Mouse (Mus musculus) heart, adult 2 months (tissue): ENCODE results near the gene Gstm6. TPM values are rescaled to one million over a fixed set of nuclear protein-coding genes. Genes with fewer than 3 reads are reported as not detected.
A peak's percentile ranks its signal among the peaks of the same experiment; 100 is the strongest.

Experiments
- DNase-seq, 2 experiments: peaks; one replicate each; pipeline ENCODE4 v3.0.0; 2021
- H3K27ac ChIP-seq: fragments of 200-600 bp; 2 replicates; pipeline ENCODE4 v1.8.1; 2022
- H3K27me3 ChIP-seq: fragments of 200-500 bp; 2 replicates; pipeline ENCODE4 v1.6.1; 2012; ENCODE audit warnings: mild to moderate bottlenecking, low read length, inconsistent platforms, mixed read lengths; ENCODE audit not compliant: control insufficient read depth, insufficient read depth
- H3K36me3 ChIP-seq: fragments of 200-500 bp; 2 replicates; pipeline ENCODE4 v1.6.1; 2012; ENCODE audit warnings: low read length, inconsistent platforms; ENCODE audit not compliant: control insufficient read depth, insufficient read depth
- H3K4me1 ChIP-seq: fragments of 200-500 bp; 2 replicates; pipeline ENCODE4 v1.6.1; 2011; ENCODE audit warnings: low read length; ENCODE audit not compliant: control insufficient read depth, insufficient read depth
- H3K4me3 ChIP-seq: fragments of 200-600 bp; 2 replicates; pipeline ENCODE4 v1.8.1; 2022
- H3K79me2 ChIP-seq: fragments of 200-500 bp; replicated peaks from 2 replicates; pipeline ENCODE4 v1.6.1; 2012; ENCODE audit warnings: mild to moderate bottlenecking, inconsistent platforms, low read length, moderate library complexity, mixed read lengths; ENCODE audit not compliant: control insufficient read depth, insufficient read depth
- H3K9ac ChIP-seq: fragments of 200-500 bp; 2 replicates; pipeline ENCODE4 v1.6.1; 2012; ENCODE audit warnings: low read depth, mild to moderate bottlenecking, control low read depth, inconsistent platforms, low read length, mixed read lengths
- CTCF ChIP-seq: fragments of 200-600 bp; IDR thresholded peaks from 2 replicates; pipeline ENCODE4 v1.8.1; 2022; ENCODE audit warnings: antibody characterized with exemption, mild to moderate bottlenecking, moderate library complexity
- EP300 ChIP-seq: fragments of 200-500 bp; IDR thresholded peaks from 2 replicates; pipeline ENCODE4 v1.6.1; 2011; ENCODE audit warnings: low read depth, low read length, control low read depth; ENCODE audit not compliant: insufficient read depth
- POLR2A ChIP-seq: fragments of 200-500 bp; IDR thresholded peaks from 2 replicates; pipeline ENCODE4 v1.6.1; 2011; ENCODE audit warnings: mild to moderate bottlenecking, low read depth, low read length, control low read depth; ENCODE audit not compliant: insufficient read depth
- WGBS: fragments of 180-500 bp; shearing (Covaris S2); methylation state at CpG from one replicate; pipeline ENCODE4 v1.1.7; 2018; 5-methylcytosine and 5-hydroxymethylcytosine counted together
- intact Hi-C: fragments of 180-260 bp; cut with DNase I; formaldehyde crosslinking; loops from one replicate; pipeline ENCODE4 v1.15.1; 2025
- polyA plus RNA-seq: library from polyadenylated mRNA; depleted of rRNA; stranded (reverse); fragments of >200 nt; gene quantifications from 2 replicates; pipeline ENCODE4 v1.2.3, GENCODE M21; 2012
- total RNA-seq, 2 experiments: library from RNA; stranded (reverse); gene quantifications; 2 replicates each; pipeline ENCODE4 v1.2.3; 2021

Gene Gstm6
- total and polyA plus RNA-seq, 3 experiments, result 3.0 to 4.6 (median 3.7) TPM

- Histone ChIP-seq H3K36me3 (no peaks in the 10 kb centered on the region), H3K4me3 (no peak overlapping the region), H3K4me1 (peaks cover 7% of the 10 kb centered on the region), H3K79me2 (no peaks in the 10 kb centered on the region), H3K27me3 (no peaks in the 10 kb centered on the region), H3K27ac (peak overlapping the region; percentile 45; the same call in 1 of the 2 replicates), H3K9ac (no peak overlapping the region)
- 80% methylated on average over 4 of the region's 4 CpGs for WGBS
- no peak for TF ChIP-seq POLR2A
- no peak for TF ChIP-seq CTCF
- no peak for DNase-seq
- intact Hi-C loops, result loop anchor here (1.0 to 5.0 kb wide), 2 partner anchors 121 to 207 kb away; partner anchors contain the start of gene Gnai3
Measured at GRCm38 (mm10) chr3:107939830-107940229, 3.7 kb downstream of the Gstm6 start.

GRCm38 (mm10) chr3:107939403-107939802 is 4.1 kb downstream of the Gstm6 start:
- H3K79me2 ChIP-seq, result no peaks in the 10 kb centered on the region
- peak overlapping the region; percentile 45; the same call in 1 of the 2 replicates for H3K27ac ChIP-seq
- H3K27me3 ChIP-seq, result no peaks in the 10 kb centered on the region
- H3K4me3 ChIP-seq, result no peak overlapping the region
- no peak overlapping the region for H3K9ac ChIP-seq
- intact Hi-C loops, result loop anchor here (1.0 to 5.0 kb wide), 2 partner anchors 122 to 208 kb away; partner anchors contain the start of gene Gnai3
- 35% methylated on average over 3 of the region's 3 CpGs for WGBS
- no peak for TF ChIP-seq POLR2A
- peak; percentile 70 for TF ChIP-seq EP300
- TF ChIP-seq CTCF, result peak; percentile 94
- H3K4me1 ChIP-seq, result peaks cover 7% of the 10 kb centered on the region
- H3K36me3 ChIP-seq, result no peaks in the 10 kb centered on the region
- peak; percentile 82 to 83 for DNase-seq

- Histone ChIP-seq H3K36me3 (no peaks in the 10 kb centered on the region), H3K27ac (no peak overlapping the region), H3K9ac (no peak overlapping the region), H3K4me1 (peaks cover 12% of the 10 kb centered on the region), H3K4me3 (no peak overlapping the region), H3K79me2 (no peaks in the 10 kb centered on the region), H3K27me3 (no peaks in the 10 kb centered on the region)
- DNase-seq, result no peak
- intact Hi-C loops, result loop anchor here (5.0 kb wide), 1 partner anchor 211 kb away; the partner anchor contains the start of gene Gnai3
- 30% methylated on average over 3 of the region's 3 CpGs for WGBS
- TF ChIP-seq EP300 (no peak), CTCF (no peak), POLR2A (no peak)
Measured at GRCm38 (mm10) chr3:107935888-107936287, 7.7 kb downstream of the Gstm6 start.

GRCm38 (mm10) chr3:107935268-107935667 is 8.3 kb downstream of the Gstm6 start:
- Histone ChIP-seq H3K36me3 (no peaks in the 10 kb centered on the region), H3K27ac (no peak overlapping the region), H3K27me3 (no peaks in the 10 kb centered on the region), H3K9ac (no peak overlapping the region), H3K4me1 (peaks cover 12% of the 10 kb centered on the region), H3K4me3 (no peak overlapping the region), H3K79me2 (no peaks in the 10 kb centered on the region)
- TF ChIP-seq CTCF, result no peak
- 52% methylated on average over 3 of the region's 3 CpGs for WGBS
- intact Hi-C loops, result loop anchor here (5.0 kb wide), 1 partner anchor 212 kb away; the partner anchor contains the start of gene Gnai3
- DNase-seq, result no peak

DNA sequence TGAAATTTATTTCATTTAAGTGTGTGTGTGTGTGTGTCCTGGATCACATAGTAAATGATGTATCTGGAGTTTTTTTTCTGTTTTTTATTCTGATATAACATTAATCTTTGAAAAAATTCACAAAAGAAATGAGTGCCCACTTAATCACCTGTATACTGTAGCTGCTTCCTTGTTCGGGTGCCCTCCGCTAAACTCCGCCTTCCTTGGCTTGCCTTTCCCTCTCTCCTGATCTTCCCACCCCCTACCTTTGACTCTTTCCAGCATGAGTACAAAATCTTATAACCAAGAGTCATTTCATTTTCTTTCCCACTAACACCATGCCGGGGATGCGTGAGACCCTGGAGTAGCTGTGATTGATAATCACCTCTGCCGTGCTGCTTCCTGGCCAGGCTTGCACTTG is 11.4 kb downstream of the Gstm6 start:
- Histone ChIP-seq H3K36me3 (no peaks in the 10 kb centered on the region), H3K9ac (no peak overlapping the region), H3K4me3 (no peak overlapping the region), H3K27ac (peak overlapping the region; percentile 80), H3K4me1 (peaks cover 7% of the 10 kb centered on the region), H3K79me2 (no peaks in the 10 kb centered on the region), H3K27me3 (no peaks in the 10 kb centered on the region)
- DNase-seq, result peak in 1 of 2 experiments; percentile 20
- WGBS, result 74% methylated on average over 6 of the region's 6 CpGs
- no peak for TF ChIP-seq EP300
- TF ChIP-seq CTCF, result no peak
- TF ChIP-seq POLR2A, result no peak
- intact Hi-C loops, result no loop called here

DNA sequence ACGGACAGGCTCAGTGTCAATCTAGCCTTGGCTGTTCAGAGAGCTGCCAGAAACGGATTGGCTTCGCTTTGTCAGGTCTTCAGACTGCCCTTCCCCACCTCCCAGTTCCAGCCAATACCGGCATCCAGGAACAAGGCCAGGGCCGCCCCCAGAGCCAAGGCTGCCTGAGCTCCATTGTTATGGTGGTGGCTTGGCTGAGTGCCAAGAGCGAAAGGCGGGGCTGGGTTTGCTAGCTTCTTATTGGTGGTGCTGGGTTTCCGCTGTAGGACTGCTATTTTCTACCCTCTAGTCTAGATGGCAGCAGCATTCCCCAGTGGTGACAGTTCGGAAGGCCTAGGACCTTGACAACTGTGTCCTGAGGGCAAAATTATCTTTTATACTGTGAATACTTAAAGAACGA is 11.9 kb downstream of the Gstm6 start, which contains the start of gene Gstm7:
TSS of gene Gstm7 (minus strand) at position 148 of the 400 bp plus-strand sequence.
- intact Hi-C loops, result loop anchor here (2.0 kb wide), 1 partner anchor 87 kb away; no protein-coding TSS in a partner anchor
- no peaks in the 10 kb centered on the region for H3K27me3 ChIP-seq
- H3K9ac ChIP-seq, result peak within 1 kb of the TSS; percentile 56
- peak; percentile 96 to 98 for DNase-seq
- no peaks in the 10 kb centered on the region for H3K36me3 ChIP-seq
- no peaks in the 10 kb centered on the region for H3K79me2 ChIP-seq
- H3K4me1 ChIP-seq, result peaks cover 7% of the 10 kb centered on the region
- H3K4me3 ChIP-seq, result peak within 1 kb of the TSS; percentile 44
- TF ChIP-seq CTCF (peak; percentile 57), EP300 (peak; percentile 72; the same call in 1 of the 2 replicates), POLR2A (0 out of 2 replicates have a peak, but pooled peaks have one; percentile 33)
- 1% methylated on average over 10 of the region's 10 CpGs for whole genome bisulfite sequencing
- peak within 1 kb of the TSS; percentile 80 for H3K27ac ChIP-seq
